Mouse (Mus musculus): ENCODE measurements at regions not wholly inside any gene's neighbourhood (a gene's known extent, or its start where the extent isn't known, plus 50 kb on each side); places are given as distances from the start of the nearest gene placed in this dataset.

- no peaks in the 10 kb centered on the region for H3K27me3 ChIP-seq
- DNase-seq (ENCODE audit: low read depth, low spot score) (no peak), ATAC-seq (no peak)
- in situ Hi-C loops (cut with MboI; ENCODE audit: low pct_unique_long_range_greater_than_20kb) = loop anchor here (10.0 kb wide), 3 partner anchors 187 to 777 kb away; no protein-coding TSS in a partner anchor
- TF ChIP-seq CTCF (IDR thresholded peaks at IDR 0.05) = no peak
- CTCF ChIA-PET = no interaction called here
- POLR2A ChIA-PET = no interaction called here
Measured at GRCm38 (mm10) chr7:37377889-37378521, 395.4 kb downstream of the Zfp536 start.

GRCm38 (mm10) chr7:37387871-37388270 is 385.6 kb downstream of the Zfp536 start:
- POLR2A ChIA-PET = no interaction called here
- no peaks in the 10 kb centered on the region for H3K27me3 ChIP-seq
- TF ChIP-seq CTCF (IDR thresholded peaks at IDR 0.05) = no peak
- in situ Hi-C loops (cut with MboI; ENCODE audit: low pct_unique_long_range_greater_than_20kb) = no loop called here
- CTCF ChIA-PET = no interaction called here
- ATAC-seq (no peak), DNase-seq (ENCODE audit: low read depth, low spot score) (no peak)

- in situ Hi-C loops (cut with MboI; ENCODE audit: low pct_unique_long_range_greater_than_20kb) = no loop called here
- DNase-seq (ENCODE audit: low read depth, low spot score) (no peak), ATAC-seq (no peak)
- TF ChIP-seq CTCF (IDR thresholded peaks at IDR 0.05) = no peak
- ChIA-PET POLR2A (no interaction called here), CTCF (no interaction called here)
- H3K27me3 ChIP-seq = no peaks in the 10 kb centered on the region
Measured at GRCm38 (mm10) chr7:37388843-37389702, 384.4 kb downstream of the Zfp536 start.

- no peaks in the 10 kb centered on the region for H3K27me3 ChIP-seq
- in situ Hi-C loops (cut with MboI; ENCODE audit: low pct_unique_long_range_greater_than_20kb) = no loop called here
- ATAC-seq (no peak), DNase-seq (ENCODE audit: low read depth, low spot score) (no peak)
- CTCF ChIA-PET = no interaction called here
- TF ChIP-seq CTCF (IDR thresholded peaks at IDR 0.05) = no peak
- POLR2A ChIA-PET = no interaction called here
Measured at GRCm38 (mm10) chr7:37389703-37390087, 383.7 kb downstream of the Zfp536 start.

- ATAC-seq (no peak), DNase-seq (ENCODE audit: low read depth, low spot score) (no peak)
- POLR2A ChIA-PET = no interaction called here
- no peak for TF ChIP-seq CTCF (IDR thresholded peaks at IDR 0.05)
- H3K27me3 ChIP-seq = no peaks in the 10 kb centered on the region
- in situ Hi-C loops (cut with MboI; ENCODE audit: low pct_unique_long_range_greater_than_20kb) = no loop called here
- CTCF ChIA-PET = no interaction called here
Measured at GRCm38 (mm10) chr7:37390271-37390670, 383.2 kb downstream of the Zfp536 start.

- CTCF ChIA-PET = no interaction called here
- ATAC-seq (no peak), DNase-seq (ENCODE audit: low read depth, low spot score) (no peak)
- in situ Hi-C loops (cut with MboI; ENCODE audit: low pct_unique_long_range_greater_than_20kb) = no loop called here
- H3K27me3 ChIP-seq = no peaks in the 10 kb centered on the region
- no peak for TF ChIP-seq CTCF (IDR thresholded peaks at IDR 0.05)
- POLR2A ChIA-PET = no interaction called here
Measured at GRCm38 (mm10) chr7:37392122-37392521, 381.3 kb downstream of the Zfp536 start.

GRCm38 (mm10) chr7:37392604-37393003 is 380.8 kb downstream of the Zfp536 start:
- no peaks in the 10 kb centered on the region for H3K27me3 ChIP-seq
- TF ChIP-seq CTCF (IDR thresholded peaks at IDR 0.05) = no peak
- in situ Hi-C loops (cut with MboI; ENCODE audit: low pct_unique_long_range_greater_than_20kb) = no loop called here
- no peak for ATAC-seq
- CTCF ChIA-PET = no interaction called here
- POLR2A ChIA-PET = interaction anchor here (1.0 kb wide), 1 partner anchor 387 kb away, joined by 3 read pairs; no protein-coding TSS in a partner anchor
- DNase-seq (ENCODE audit: low read depth, low spot score) = no peak

GRCm38 (mm10) chr7:37393071-37393470 is 380.4 kb downstream of the Zfp536 start:
- no peak for ATAC-seq
- no peak for TF ChIP-seq CTCF (IDR thresholded peaks at IDR 0.05)
- no peak for DNase-seq (ENCODE audit: low read depth, low spot score)
- ChIA-PET POLR2A (interaction anchor here (0.9 to 1.0 kb wide), 2 partner anchors 10 to 386 kb away, joined by 3 to 4 read pairs; no protein-coding TSS in a partner anchor), CTCF (no interaction called here)
- in situ Hi-C loops (cut with MboI; ENCODE audit: low pct_unique_long_range_greater_than_20kb) = no loop called here
- no peaks in the 10 kb centered on the region for H3K27me3 ChIP-seq

GRCm38 (mm10) chr7:37394965-37395426 is 378.4 kb downstream of the Zfp536 start:
- DNase-seq (ENCODE audit: low read depth, low spot score) (no peak), ATAC-seq (peak; percentile 48)
- no peak for TF ChIP-seq CTCF (IDR thresholded peaks at IDR 0.05)
- no peaks in the 10 kb centered on the region for H3K27me3 ChIP-seq
- POLR2A ChIA-PET = no interaction called here
- CTCF ChIA-PET = no interaction called here
- in situ Hi-C loops (cut with MboI; ENCODE audit: low pct_unique_long_range_greater_than_20kb) = no loop called here

GRCm38 (mm10) chr7:37395881-37396513 is 377.4 kb downstream of the Zfp536 start:
- no peak for TF ChIP-seq CTCF (IDR thresholded peaks at IDR 0.05)
- no peak for ATAC-seq
- ChIA-PET CTCF (no interaction called here), POLR2A (interaction anchor here (0.6 kb wide), 1 partner anchor 319 kb away, joined by 3 read pairs; no protein-coding TSS in a partner anchor)
- no peak for DNase-seq (ENCODE audit: low read depth, low spot score)
- H3K27me3 ChIP-seq = no peaks in the 10 kb centered on the region
- in situ Hi-C loops (cut with MboI; ENCODE audit: low pct_unique_long_range_greater_than_20kb) = no loop called here

GRCm38 (mm10) chr7:37403483-37403882 is 370.0 kb downstream of the Zfp536 start:
- TF ChIP-seq CTCF (IDR thresholded peaks at IDR 0.05) = no peak
- ATAC-seq (no peak), DNase-seq (ENCODE audit: low read depth, low spot score) (no peak)
- ChIA-PET POLR2A (no interaction called here), CTCF (no interaction called here)
- no peaks in the 10 kb centered on the region for H3K27me3 ChIP-seq
- in situ Hi-C loops (cut with MboI; ENCODE audit: low pct_unique_long_range_greater_than_20kb) = no loop called here
